Mouse (Mus musculus) intestine, embryonic 15.5 days (tissue): ENCODE measurements around the gene Slc37a3. TPM values are rescaled to one million over a fixed set of nuclear protein-coding genes. Genes with fewer than 3 reads are reported as not detected.

Experiments
- ATAC-seq: fragments of 200-750 bp; cut with Nextera tagmentation; 2 replicates; pipeline ENCODE4 v1.8.0; 2017; ENCODE audit warnings: moderate TSS enrichment, moderate library complexity
- H3K27ac ChIP-seq: fragments of 300-500 bp; sonication (generic); 2 replicates; pipeline ENCODE4 v1.5.1; 2015; ENCODE audit warnings: mild to moderate bottlenecking, inconsistent platforms
- H3K27me3 ChIP-seq: fragments of 300-500 bp; sonication (generic); replicated peaks from 2 replicates; pipeline ENCODE4 v1.6.1; 2015; ENCODE audit warnings: inconsistent platforms
- H3K36me3 ChIP-seq: fragments of 300-500 bp; sonication (generic); 2 replicates; pipeline ENCODE4 v1.6.1; 2015; ENCODE audit warnings: inconsistent platforms
- H3K4me1 ChIP-seq: fragments of 300-500 bp; sonication (generic); replicated peaks from 2 replicates; pipeline ENCODE4 v1.6.1; 2015; ENCODE audit warnings: inconsistent platforms
- H3K4me2 ChIP-seq: fragments of 300-500 bp; sonication (generic); replicated peaks from 2 replicates; pipeline ENCODE4 v1.6.1; 2015; ENCODE audit warnings: mild to moderate bottlenecking, inconsistent platforms
- H3K4me3 ChIP-seq: fragments of 300-500 bp; sonication (generic); replicated peaks from 2 replicates; pipeline ENCODE4 v1.5.1; 2015; ENCODE audit warnings: inconsistent platforms
- H3K9ac ChIP-seq: fragments of 300-500 bp; sonication (generic); 2 replicates; pipeline ENCODE4 v1.6.1; 2015; ENCODE audit warnings: inconsistent platforms
- H3K9me3 ChIP-seq: fragments of 300-500 bp; sonication (generic); 2 replicates; pipeline ENCODE4 v1.6.1; 2016; ENCODE audit warnings: inconsistent platforms
- WGBS: fragments of 180-500 bp; shearing (Covaris S2); methylation state at CpG from one replicate; pipeline ENCODE4 v1.1.7; 2015; 5-methylcytosine and 5-hydroxymethylcytosine counted together
- polyA plus RNA-seq: library from polyadenylated mRNA; unstranded; fragments of >200 nt; fragmentation: Nextera tagmentation; extraction: Ambion mirVana; gene quantifications from 2 replicates; pipeline ENCODE4 v1.2.1, GENCODE M21; 2015

Gene Slc37a3
- polyA plus RNA-seq, 1 experiment from 2014 or later: 35.6 TPM

GRCm38 (mm10) chr6:39341798-39342197 lies 35.7 kb downstream of the Slc37a3 start:
- 72% methylated on average over 2 of the region's 2 CpGs for WGBS
- Histone ChIP-seq H3K27me3 (no peaks in the 10 kb centered on the region), H3K9me3 (no peaks in the 10 kb centered on the region), H3K4me3 (no peak overlapping the region), H3K4me1 (no peaks in the 10 kb centered on the region), H3K27ac (no peak overlapping the region), H3K36me3 (peaks cover 12% of the 10 kb centered on the region; the same call in 1 of the 2 replicates), H3K4me2 (no peak overlapping the region), H3K9ac (no peak overlapping the region)
- ATAC-seq: no peak

GRCm38 (mm10) chr6:39338359-39338758 lies 39.1 kb downstream of the Slc37a3 start:
- no peak overlapping the region for H3K4me3 ChIP-seq
- no peak for ATAC-seq
- no peaks in the 10 kb centered on the region for H3K4me1 ChIP-seq
- H3K27me3 ChIP-seq: no peaks in the 10 kb centered on the region
- no peak overlapping the region for H3K9ac ChIP-seq
- H3K4me2 ChIP-seq: no peak overlapping the region
- no peaks in the 10 kb centered on the region for H3K9me3 ChIP-seq
- no peak overlapping the region for H3K27ac ChIP-seq
- H3K36me3 ChIP-seq: peaks cover 17% of the 10 kb centered on the region
- WGBS: 91% methylated on average over 8 of the region's 8 CpGs

- Histone ChIP-seq H3K27ac (no peak overlapping the region), H3K9me3 (no peaks in the 10 kb centered on the region), H3K4me1 (no peaks in the 10 kb centered on the region; the same call in 1 of the 2 replicates), H3K9ac (no peak overlapping the region), H3K27me3 (no peaks in the 10 kb centered on the region), H3K4me2 (no peak overlapping the region), H3K36me3 (peaks cover 10% of the 10 kb centered on the region), H3K4me3 (no peak overlapping the region)
- 87% methylated on average over 3 of the region's 3 CpGs for WGBS
- ATAC-seq: no peak
Observed at GRCm38 (mm10) chr6:39334873-39335272, 42.6 kb downstream of the Slc37a3 start.

- Histone ChIP-seq H3K4me3 (no peak overlapping the region), H3K4me2 (no peak overlapping the region), H3K9ac (no peak overlapping the region), H3K9me3 (no peaks in the 10 kb centered on the region), H3K4me1 (no peaks in the 10 kb centered on the region; the same call in 1 of the 2 replicates), H3K27ac (no peak overlapping the region), H3K36me3 (peaks cover 10% of the 10 kb centered on the region), H3K27me3 (no peaks in the 10 kb centered on the region)
- ATAC-seq: no peak
- 77% methylated on average over 7 of the region's 7 CpGs for WGBS
Observed at GRCm38 (mm10) chr6:39334224-39334623, 43.3 kb downstream of the Slc37a3 start.

- H3K9ac ChIP-seq: no peak overlapping the region
- H3K27ac ChIP-seq: no peak overlapping the region; the same call in 1 of the 2 replicates
- ATAC-seq: peak; percentile 88
- H3K36me3 ChIP-seq: peaks cover 10% of the 10 kb centered on the region
- 79% methylated on average over 7 of the region's 7 CpGs for WGBS
- no peaks in the 10 kb centered on the region for H3K9me3 ChIP-seq
- no peaks in the 10 kb centered on the region; the same call in 1 of the 2 replicates for H3K4me1 ChIP-seq
- H3K27me3 ChIP-seq: no peaks in the 10 kb centered on the region
- no peak overlapping the region for H3K4me2 ChIP-seq
- H3K4me3 ChIP-seq: no peak overlapping the region
Observed at GRCm38 (mm10) chr6:39331998-39332700, 45.3 kb downstream of the Slc37a3 start.

GRCm38 (mm10) chr6:39330981-39331380 lies 46.5 kb downstream of the Slc37a3 start:
- Histone ChIP-seq H3K4me3 (no peak overlapping the region), H3K9me3 (no peaks in the 10 kb centered on the region), H3K4me2 (no peak overlapping the region), H3K4me1 (no peaks in the 10 kb centered on the region; the same call in 1 of the 2 replicates), H3K9ac (no peak overlapping the region), H3K27me3 (no peaks in the 10 kb centered on the region), H3K27ac (no peak overlapping the region), H3K36me3 (peaks cover 10% of the 10 kb centered on the region)
- WGBS: 92% methylated on average over 7 of the region's 7 CpGs
- no peak for ATAC-seq

- H3K27me3 ChIP-seq: no peaks in the 10 kb centered on the region
- peaks cover 3% of the 10 kb centered on the region; the same call in 1 of the 2 replicates for H3K4me1 ChIP-seq
- no peaks in the 10 kb centered on the region; the same call in 1 of the 2 replicates for H3K36me3 ChIP-seq
- no peak for ATAC-seq
- no peak overlapping the region for H3K27ac ChIP-seq
- H3K4me3 ChIP-seq: no peak overlapping the region
- H3K9me3 ChIP-seq: no peaks in the 10 kb centered on the region
- 90% methylated on average over 5 of the region's 5 CpGs for WGBS
- H3K9ac ChIP-seq: no peak overlapping the region
- no peak overlapping the region for H3K4me2 ChIP-seq
Observed at GRCm38 (mm10) chr6:39320286-39320685, 57.2 kb downstream of the Slc37a3 start.

- no peak overlapping the region for H3K4me3 ChIP-seq
- H3K4me1 ChIP-seq: peaks cover 3% of the 10 kb centered on the region; the same call in 1 of the 2 replicates
- no peaks in the 10 kb centered on the region for H3K36me3 ChIP-seq
- no peak for ATAC-seq
- H3K9me3 ChIP-seq: no peaks in the 10 kb centered on the region
- no peaks in the 10 kb centered on the region for H3K27me3 ChIP-seq
- H3K4me2 ChIP-seq: no peak overlapping the region
- WGBS: 63% methylated on average over 16 of the region's 19 CpGs
- H3K9ac ChIP-seq: no peak overlapping the region
- H3K27ac ChIP-seq: no peak overlapping the region
Observed at GRCm38 (mm10) chr6:39319061-39319761, 58.3 kb downstream of the Slc37a3 start.

- 89% methylated on average over 2 of the region's 2 CpGs for WGBS
- Histone ChIP-seq H3K9ac (no peak overlapping the region), H3K27ac (no peak overlapping the region), H3K36me3 (no peaks in the 10 kb centered on the region), H3K9me3 (no peaks in the 10 kb centered on the region), H3K4me2 (no peak overlapping the region), H3K27me3 (no peaks in the 10 kb centered on the region), H3K4me1 (peaks cover 3% of the 10 kb centered on the region; the same call in 1 of the 2 replicates), H3K4me3 (no peak overlapping the region)
- ATAC-seq: no peak
Observed at GRCm38 (mm10) chr6:39318631-39319010, 58.9 kb downstream of the Slc37a3 start.

GRCm38 (mm10) chr6:39317854-39318630 lies 59.4 kb downstream of the Slc37a3 start:
- Histone ChIP-seq H3K36me3 (no peaks in the 10 kb centered on the region), H3K27ac (no peak overlapping the region), H3K9me3 (no peaks in the 10 kb centered on the region), H3K27me3 (no peaks in the 10 kb centered on the region), H3K4me3 (no peak overlapping the region), H3K4me2 (no peak overlapping the region), H3K9ac (no peak overlapping the region), H3K4me1 (peaks cover 3% of the 10 kb centered on the region; the same call in 1 of the 2 replicates)
- no peak for ATAC-seq
- WGBS: 84% methylated on average over 10 of the region's 10 CpGs

GRCm38 (mm10) chr6:39316089-39316488 lies 61.4 kb downstream of the Slc37a3 start:
- Histone ChIP-seq H3K27me3 (no peaks in the 10 kb centered on the region), H3K4me3 (no peak overlapping the region), H3K4me1 (peaks cover 3% of the 10 kb centered on the region; the same call in 1 of the 2 replicates), H3K9me3 (no peaks in the 10 kb centered on the region), H3K36me3 (no peaks in the 10 kb centered on the region), H3K27ac (no peak overlapping the region), H3K9ac (no peak overlapping the region), H3K4me2 (no peak overlapping the region)
- no peak for ATAC-seq
- 90% methylated on average over 5 of the region's 6 CpGs for WGBS

- 88% methylated on average over 12 of the region's 12 CpGs for WGBS
- Histone ChIP-seq H3K4me1 (peaks cover 3% of the 10 kb centered on the region; the same call in 1 of the 2 replicates), H3K27ac (no peak overlapping the region), H3K9ac (no peak overlapping the region), H3K36me3 (no peaks in the 10 kb centered on the region), H3K4me3 (no peak overlapping the region), H3K27me3 (no peaks in the 10 kb centered on the region), H3K4me2 (no peak overlapping the region), H3K9me3 (no peaks in the 10 kb centered on the region)
- no peak for ATAC-seq
Observed at GRCm38 (mm10) chr6:39314461-39314860, 63.0 kb downstream of the Slc37a3 start.
